Mouse (Mus musculus) induced T-regulatory cell, adult 2 months (primary cell): ENCODE measurements around the gene Mcmbp.
A peak's percentile ranks its signal among the peaks of the same experiment; 100 is the strongest.

Experiments used
- DNase-seq: peaks from one replicate; pipeline ENCODE4 v3.0.0-alpha.2; 2012; ENCODE audit warnings: low read depth

The Mcmbp gene

GRCm38 (mm10) chr7:128740334-128740733 lies at the start of gene Mcmbp:
TSS of gene Mcmbp (minus strand) at chr7:128740495.
- DNase-seq, result peak; percentile 97

- no peak for DNase-seq
Observed at GRCm38 (mm10) chr7:128790045-128790444, 49.8 kb upstream of the Mcmbp start.

GRCm38 (mm10) chr7:128781846-128782245 lies 41.6 kb upstream of the Mcmbp start:
- DNase-seq, result no peak

GRCm38 (mm10) chr7:128779305-128779704 lies 39.0 kb upstream of the Mcmbp start:
- peak; percentile 63 for DNase-seq

GRCm38 (mm10) chr7:128777201-128777600 lies 36.9 kb upstream of the Mcmbp start:
- DNase-seq, result no peak

GRCm38 (mm10) chr7:128766696-128767095 lies 26.4 kb upstream of the Mcmbp start:
- DNase-seq, result no peak

GRCm38 (mm10) chr7:128758948-128759347 lies 18.7 kb upstream of the Mcmbp start:
- peak; percentile 25 for DNase-seq

- no peak for DNase-seq
Observed at GRCm38 (mm10) chr7:128755396-128755795, 15.1 kb upstream of the Mcmbp start.

- DNase-seq, result no peak
Observed at GRCm38 (mm10) chr7:128752012-128752411, 11.7 kb upstream of the Mcmbp start.

- no peak for DNase-seq
Observed at GRCm38 (mm10) chr7:128750296-128750695, 10.0 kb upstream of the Mcmbp start.

- no peak for DNase-seq
Observed at GRCm38 (mm10) chr7:128748758-128749157, 8.5 kb upstream of the Mcmbp start.

- DNase-seq, result no peak
Observed at GRCm38 (mm10) chr7:128746151-128746550, 5.9 kb upstream of the Mcmbp start.

- DNase-seq, result peak; percentile 99
Observed at GRCm38 (mm10) chr7:128744684-128745485, 4.6 kb upstream of the Mcmbp start, which contains the start of gene Sec23ip. TSS of gene Sec23ip (plus strand) at chr7:128744943.

- DNase-seq, result no peak
Observed at GRCm38 (mm10) chr7:128743898-128744297, 3.6 kb upstream of the Mcmbp start.

GRCm38 (mm10) chr7:128739462-128740277 lies 625 bp downstream of the Mcmbp start:
- peak; percentile 79 for DNase-seq

GRCm38 (mm10) chr7:128739116-128739461 lies 1.2 kb downstream of the Mcmbp start:
- DNase-seq, result no peak

- DNase-seq, result peak; percentile 76
Observed at GRCm38 (mm10) chr7:128738041-128738440, 2.3 kb downstream of the Mcmbp start.

GRCm38 (mm10) chr7:128731585-128731984 lies 8.7 kb downstream of the Mcmbp start:
- no peak for DNase-seq

- no peak for DNase-seq
Observed at GRCm38 (mm10) chr7:128728738-128729137, 11.6 kb downstream of the Mcmbp start.

- no peak for DNase-seq
Observed at GRCm38 (mm10) chr7:128727701-128728100, 12.6 kb downstream of the Mcmbp start.

- DNase-seq, result no peak
Observed at GRCm38 (mm10) chr7:128726999-128727398, 13.3 kb downstream of the Mcmbp start.

GRCm38 (mm10) chr7:128725189-128725588 lies 15.1 kb downstream of the Mcmbp start:
- DNase-seq, result no peak

- DNase-seq, result peak; percentile 82
Observed at GRCm38 (mm10) chr7:128724761-128725160, 15.5 kb downstream of the Mcmbp start.
